Mouse (Mus musculus): ENCODE data around the gene Nop9. TPM values are rescaled to one million over a fixed set of nuclear protein-coding genes. Genes with fewer than 3 reads are reported as not detected.

The Nop9 gene
- polyA plus RNA-seq, 1 experiment: not detected

DNA sequence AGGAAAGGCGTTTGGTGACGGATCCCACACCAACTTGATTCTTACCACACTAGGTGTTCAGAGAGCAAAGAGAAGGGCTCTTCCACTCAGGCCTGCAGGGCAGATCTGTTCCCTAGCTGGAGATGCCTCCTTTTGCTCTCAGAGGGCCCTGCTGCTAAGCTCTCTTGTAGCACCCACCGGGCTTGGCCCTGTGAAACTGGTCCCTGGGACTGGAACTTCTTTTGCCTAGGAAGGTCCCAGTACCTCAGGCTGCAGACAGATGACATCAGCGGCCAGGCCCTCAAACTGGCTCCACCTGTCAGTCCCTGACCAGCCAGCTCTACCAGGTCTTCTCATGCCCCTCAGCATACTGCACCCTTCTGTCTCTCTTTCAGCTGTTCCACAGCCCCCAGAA lies 31.8 kb upstream of the Nop9 start, which contains the start of gene Tgm1:
Tgm1 (minus strand) TSS at position 198 of the 394 bp plus-strand sequence.
- TF ChIP-seq POLR2A (IDR thresholded peaks at IDR 0.05; ENCODE audit: insufficient read depth, low read depth, low read length) (no peak), CTCF (IDR thresholded peaks at IDR 0.05; ENCODE audit: insufficient read depth, low read depth, low read length) (no peak)
- H3K4me1 ChIP-seq (ENCODE audit: control insufficient read depth, insufficient read depth, low read length): no peaks in the 10 kb centered on the region
- H3K4me3 ChIP-seq (ENCODE audit: insufficient read depth, low read depth, low read length): no peak within 1 kb of the TSS
- H3K27ac ChIP-seq (ENCODE audit: insufficient read depth, low read depth, low read length): no peak within 1 kb of the TSS
- 46% methylated on average over 4 of the region's 4 CpGs for WGBS

DNA sequence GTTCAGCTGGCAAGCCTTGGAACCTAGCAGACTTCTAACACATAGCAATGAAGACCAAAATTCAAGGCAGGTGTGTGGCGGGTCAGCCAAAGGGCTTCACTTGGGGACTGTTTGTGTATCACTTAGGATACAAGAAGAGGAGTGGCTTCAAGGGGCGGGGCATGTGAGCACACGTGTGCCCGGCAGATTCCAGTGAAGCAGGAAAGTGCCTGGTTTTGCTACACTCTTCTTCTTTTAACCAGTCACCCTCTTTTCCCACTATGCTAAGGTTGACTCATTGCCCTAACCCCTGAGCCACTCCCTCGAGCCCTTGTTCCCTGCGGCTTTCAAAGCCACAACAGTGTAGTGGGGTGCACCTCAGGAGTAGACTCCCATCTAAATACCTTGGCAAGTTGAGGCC lies 30.6 kb upstream of the Nop9 start:
- TF ChIP-seq CTCF (IDR thresholded peaks at IDR 0.05; ENCODE audit: insufficient read depth, low read depth, low read length) (no peak), POLR2A (IDR thresholded peaks at IDR 0.05; ENCODE audit: insufficient read depth, low read depth, low read length) (no peak)
- WGBS: 45% methylated on average over 6 of the region's 6 CpGs
- Histone ChIP-seq H3K4me1 (ENCODE audit: control insufficient read depth, insufficient read depth, low read length) (no peaks in the 10 kb centered on the region), H3K27ac (ENCODE audit: insufficient read depth, low read depth, low read length) (no peak overlapping the region), H3K4me3 (ENCODE audit: insufficient read depth, low read depth, low read length) (no peak overlapping the region)

DNA sequence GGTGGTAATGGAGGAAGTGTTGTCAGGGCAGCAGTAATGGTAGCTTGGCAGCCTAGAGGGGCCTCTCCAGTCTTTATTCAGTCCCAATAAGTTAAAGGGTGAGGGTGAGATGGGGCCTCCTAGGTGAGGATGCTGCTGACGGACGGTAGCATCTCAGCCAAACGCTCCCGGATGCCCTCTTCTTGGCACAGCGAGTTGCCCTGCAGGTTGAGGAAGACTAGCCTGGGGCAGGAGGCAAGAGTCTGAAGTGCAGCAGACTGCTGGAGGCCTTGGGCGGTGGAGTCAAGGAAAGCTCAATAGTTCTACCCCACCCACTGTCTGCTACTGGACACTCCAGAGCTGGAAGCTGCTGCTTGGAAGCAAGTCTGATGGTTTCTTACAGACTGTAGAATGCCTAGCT lies 29.2 kb upstream of the Nop9 start:
- 94% methylated on average over 6 of the region's 6 CpGs for WGBS
- no peak overlapping the region for H3K4me3 ChIP-seq (ENCODE audit: insufficient read depth, low read depth, low read length)
- H3K27ac ChIP-seq (ENCODE audit: insufficient read depth, low read depth, low read length): no peak overlapping the region
- H3K4me1 ChIP-seq (ENCODE audit: control insufficient read depth, insufficient read depth, low read length): peaks cover 6% of the 10 kb centered on the region; the same call in 1 of the 2 replicates
- TF ChIP-seq CTCF (IDR thresholded peaks at IDR 0.05; ENCODE audit: insufficient read depth, low read depth, low read length) (no peak), POLR2A (IDR thresholded peaks at IDR 0.05; ENCODE audit: insufficient read depth, low read depth, low read length) (no peak)

DNA sequence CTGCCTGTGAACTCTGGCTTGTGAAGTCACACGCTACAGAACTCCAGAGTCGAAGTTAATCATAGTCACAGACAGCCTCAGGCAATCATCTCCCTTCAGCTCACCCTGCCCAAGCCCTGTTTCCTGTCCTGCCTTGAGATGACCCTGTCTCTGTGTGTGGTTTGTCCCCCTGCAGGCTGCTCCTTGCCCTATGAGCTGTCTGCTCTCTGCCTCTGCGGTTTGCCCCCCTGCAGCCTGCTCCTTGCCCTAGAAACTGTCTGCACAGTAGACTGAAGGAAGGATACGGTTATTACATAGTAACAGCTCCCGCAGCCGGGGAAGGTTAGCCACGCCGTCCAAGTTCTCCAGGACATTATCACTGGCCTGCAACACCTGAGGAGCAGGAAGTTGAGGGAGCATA lies 28.6 kb upstream of the Nop9 start:
- TF ChIP-seq POLR2A (IDR thresholded peaks at IDR 0.05; ENCODE audit: insufficient read depth, low read depth, low read length) (no peak), CTCF (IDR thresholded peaks at IDR 0.05; ENCODE audit: insufficient read depth, low read depth, low read length) (no peak)
- 90% methylated on average over 8 of the region's 8 CpGs for WGBS
- peaks cover 10% of the 10 kb centered on the region for H3K4me1 ChIP-seq (ENCODE audit: control insufficient read depth, insufficient read depth, low read length)
- H3K4me3 ChIP-seq (ENCODE audit: insufficient read depth, low read depth, low read length): no peak overlapping the region
- H3K27ac ChIP-seq (ENCODE audit: insufficient read depth, low read depth, low read length): no peak overlapping the region

DNA sequence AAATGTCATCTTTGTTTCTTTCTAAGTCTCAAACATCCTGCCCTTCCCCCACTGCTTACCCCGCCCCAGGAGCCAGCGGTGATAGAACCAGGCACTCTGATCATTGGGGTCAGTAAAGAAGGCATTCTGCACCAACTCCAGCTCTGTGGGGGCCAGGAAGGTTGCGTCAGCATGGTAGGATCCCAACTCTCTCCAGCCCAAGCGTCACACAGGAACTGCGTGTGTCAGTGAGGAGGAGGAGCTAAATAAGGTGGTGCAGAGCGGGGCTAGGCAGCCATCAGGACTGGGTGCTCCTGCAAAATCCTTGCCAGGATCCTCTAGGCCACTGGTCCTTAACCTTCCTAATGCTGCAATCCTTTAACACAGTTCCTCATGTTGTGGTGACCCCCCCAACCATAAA lies 25.8 kb upstream of the Nop9 start:
- TF ChIP-seq POLR2A (IDR thresholded peaks at IDR 0.05; ENCODE audit: insufficient read depth, low read depth, low read length) (no peak), CTCF (IDR thresholded peaks at IDR 0.05; ENCODE audit: insufficient read depth, low read depth, low read length) (no peak)
- WGBS: 85% methylated on average over 6 of the region's 6 CpGs
- H3K4me3 ChIP-seq (ENCODE audit: insufficient read depth, low read depth, low read length): no peak overlapping the region
- H3K27ac ChIP-seq (ENCODE audit: insufficient read depth, low read depth, low read length): no peak overlapping the region
- peaks cover 10% of the 10 kb centered on the region for H3K4me1 ChIP-seq (ENCODE audit: control insufficient read depth, insufficient read depth, low read length)

DNA sequence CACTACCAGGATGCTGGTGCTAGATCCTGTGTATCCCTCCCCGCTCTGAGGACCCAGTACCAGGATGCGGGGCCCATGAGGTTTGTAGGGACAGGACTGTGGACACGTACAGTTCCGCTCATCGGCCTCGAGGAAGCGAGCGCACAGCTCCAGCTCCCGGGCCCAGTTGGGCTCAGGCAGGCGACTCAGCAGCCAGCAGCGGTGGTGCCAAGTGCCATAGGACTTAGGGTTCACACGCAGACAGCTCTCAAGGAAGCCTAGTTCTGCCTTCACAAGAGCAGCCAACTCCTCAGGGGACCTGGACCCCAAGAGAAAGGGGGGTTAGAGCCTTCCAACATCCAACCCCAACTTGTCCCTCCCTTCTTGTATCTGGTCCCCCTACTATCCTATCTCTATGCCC lies 24.8 kb upstream of the Nop9 start:
- H3K27ac ChIP-seq (ENCODE audit: insufficient read depth, low read depth, low read length): no peak overlapping the region
- no peak overlapping the region for H3K4me3 ChIP-seq (ENCODE audit: insufficient read depth, low read depth, low read length)
- TF ChIP-seq CTCF (IDR thresholded peaks at IDR 0.05; ENCODE audit: insufficient read depth, low read depth, low read length) (no peak), POLR2A (IDR thresholded peaks at IDR 0.05; ENCODE audit: insufficient read depth, low read depth, low read length) (no peak)
- H3K4me1 ChIP-seq (ENCODE audit: control insufficient read depth, insufficient read depth, low read length): peaks cover 10% of the 10 kb centered on the region
- WGBS: 88% methylated on average over 12 of the region's 12 CpGs

DNA sequence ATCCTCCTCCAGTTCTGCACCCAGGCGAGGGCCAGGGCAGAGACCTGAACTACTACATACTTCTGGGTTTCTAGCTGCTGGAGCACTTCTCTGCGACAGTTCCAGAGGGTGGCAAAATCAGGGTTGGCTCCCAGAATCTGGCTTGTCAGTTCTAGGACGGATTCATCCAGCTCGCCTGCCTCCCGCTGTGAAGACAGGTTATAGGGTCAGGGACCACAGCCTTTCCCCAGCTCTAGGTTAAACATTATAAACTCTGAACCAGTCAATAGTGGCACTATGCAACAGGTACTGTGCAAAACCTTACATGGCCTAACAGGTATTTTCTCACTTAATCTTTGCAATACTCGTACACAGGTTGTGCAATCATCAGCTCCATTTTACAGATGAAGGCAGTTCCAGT lies 24.4 kb upstream of the Nop9 start:
- Histone ChIP-seq H3K4me1 (ENCODE audit: control insufficient read depth, insufficient read depth, low read length) (peaks cover 10% of the 10 kb centered on the region), H3K27ac (ENCODE audit: insufficient read depth, low read depth, low read length) (no peak overlapping the region), H3K4me3 (ENCODE audit: insufficient read depth, low read depth, low read length) (no peak overlapping the region)
- 83% methylated on average over 6 of the region's 6 CpGs for WGBS
- TF ChIP-seq CTCF (IDR thresholded peaks at IDR 0.05; ENCODE audit: insufficient read depth, low read depth, low read length) (no peak), POLR2A (IDR thresholded peaks at IDR 0.05; ENCODE audit: insufficient read depth, low read depth, low read length) (no peak)

DNA sequence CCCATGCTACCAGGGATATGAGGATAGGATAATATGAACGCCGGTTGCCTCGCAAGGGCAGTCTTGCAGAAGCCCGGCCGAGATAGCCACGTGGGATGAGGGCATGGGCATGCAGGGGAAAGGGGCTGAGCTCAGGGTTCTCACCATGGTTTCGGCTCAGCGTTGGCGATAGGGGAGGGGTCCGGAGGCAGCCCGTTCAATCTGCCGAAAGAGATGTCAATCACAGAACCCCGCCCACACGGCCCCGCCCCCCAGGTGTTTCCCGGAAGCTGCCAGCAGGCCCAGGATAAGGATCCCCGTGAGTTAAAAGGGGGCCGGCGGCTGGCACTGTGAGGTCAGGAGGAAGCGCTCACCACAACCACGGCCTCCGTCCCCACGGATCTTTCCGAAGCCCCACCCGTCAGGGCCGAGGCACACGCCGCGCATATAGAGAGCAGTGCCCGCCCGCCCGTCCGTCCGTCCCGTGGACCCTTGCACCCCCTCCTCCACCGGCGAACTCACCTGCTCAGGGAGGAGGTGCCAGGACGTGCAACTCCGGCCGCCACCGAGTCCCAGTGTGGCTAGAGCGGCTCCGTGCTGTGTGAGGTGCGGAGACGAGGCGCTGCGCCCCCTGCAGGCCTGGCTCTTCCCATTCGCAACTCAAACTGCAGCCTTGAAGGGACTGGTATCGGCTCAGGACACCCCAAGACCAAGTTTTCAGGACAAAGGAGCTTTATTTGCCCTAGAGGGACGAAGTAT lies 23.6 kb upstream of the Nop9 start, which contains the start of gene Rabggta:
Rabggta (minus strand) TSS at position 564 of the 738 bp plus-strand sequence.
- under 1% methylated on average over 50 of the region's 50 CpGs for WGBS
- peak within 1 kb of the TSS; percentile 78 for H3K4me3 ChIP-seq (ENCODE audit: insufficient read depth, low read depth, low read length)
- TF ChIP-seq POLR2A (IDR thresholded peaks at IDR 0.05; ENCODE audit: insufficient read depth, low read depth, low read length): 0 out of 2 replicates have a peak, but pooled peaks have one; percentile 13
- TF ChIP-seq CTCF (IDR thresholded peaks at IDR 0.05; ENCODE audit: insufficient read depth, low read depth, low read length): peak; percentile 95
- peaks cover 10% of the 10 kb centered on the region for H3K4me1 ChIP-seq (ENCODE audit: control insufficient read depth, insufficient read depth, low read length)
- peak within 1 kb of the TSS; percentile 4; the same call in 1 of the 2 replicates for H3K27ac ChIP-seq (ENCODE audit: insufficient read depth, low read depth, low read length)

DNA sequence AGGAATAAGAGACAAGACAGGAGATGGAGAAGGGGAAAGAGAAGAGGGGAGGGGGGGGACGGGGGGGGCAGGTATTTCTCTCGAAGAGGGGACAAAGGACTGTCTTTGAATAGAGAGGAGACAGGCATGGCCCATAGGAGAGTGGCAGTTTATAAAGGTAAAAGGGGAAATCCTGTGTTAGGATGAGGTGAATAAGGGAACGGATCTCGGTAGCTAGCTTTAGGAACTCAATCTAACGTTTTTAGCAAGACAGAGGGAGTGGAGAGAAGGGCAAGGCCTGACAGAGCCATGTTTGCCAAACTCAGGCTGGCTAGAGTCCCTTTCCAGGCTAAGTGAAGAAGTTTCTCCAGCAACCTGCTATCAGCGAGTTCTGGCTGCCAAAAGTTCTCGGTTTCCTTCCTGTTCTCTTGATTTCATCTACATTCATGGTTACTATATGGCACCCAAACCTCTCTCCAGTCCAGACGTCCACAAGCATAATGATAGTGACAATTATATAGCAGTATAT lies 23.0 kb upstream of the Nop9 start:
- Histone ChIP-seq H3K27ac (ENCODE audit: insufficient read depth, low read depth, low read length) (no peak overlapping the region; the same call in 1 of the 2 replicates), H3K4me3 (ENCODE audit: insufficient read depth, low read depth, low read length) (peak overlapping the region; percentile 78; the same call in 1 of the 2 replicates), H3K4me1 (ENCODE audit: control insufficient read depth, insufficient read depth, low read length) (peaks cover 10% of the 10 kb centered on the region)
- TF ChIP-seq CTCF (IDR thresholded peaks at IDR 0.05; ENCODE audit: insufficient read depth, low read depth, low read length) (no peak), POLR2A (IDR thresholded peaks at IDR 0.05; ENCODE audit: insufficient read depth, low read depth, low read length) (no peak)
- 41% methylated on average over 8 of the region's 8 CpGs for WGBS
